Mouse (Mus musculus): ENCODE measurements around the gene Crtc2.

Crtc2 gene

GRCm38 (mm10) chr3:90253653-90254418 lies at the start of gene Crtc2:
TSS of gene Crtc2 (plus strand) at chr3:90254163.
- peak; percentile 96 to 98 for DNase-seq (ENCODE audit: low spot score in 2 of 2)

GRCm38 (mm10) chr3:90204582-90204981 lies 49.4 kb upstream of the Crtc2 start:
- no peak for DNase-seq (ENCODE audit: low spot score in 2 of 2)

GRCm38 (mm10) chr3:90208662-90209061 lies 45.3 kb upstream of the Crtc2 start:
- no peak for DNase-seq (ENCODE audit: low spot score in 2 of 2)

GRCm38 (mm10) chr3:90209908-90210566 lies 43.9 kb upstream of the Crtc2 start:
- DNase-seq (ENCODE audit: low spot score in 2 of 2), result no peak

GRCm38 (mm10) chr3:90211475-90212398 lies 42.2 kb upstream of the Crtc2 start:
- no peak for DNase-seq (ENCODE audit: low spot score in 2 of 2)

GRCm38 (mm10) chr3:90212723-90213122 lies 41.2 kb upstream of the Crtc2 start:
- DNase-seq (ENCODE audit: low spot score in 2 of 2), result no peak

GRCm38 (mm10) chr3:90213377-90213866 lies 40.5 kb upstream of the Crtc2 start, which contains the start of the genes Rps27 and Rab13:
TSS of gene Rps27 (minus strand) at chr3:90213651.
TSS of gene Rab13 (plus strand) at chr3:90213695.
- DNase-seq (ENCODE audit: low spot score in 2 of 2), result peak; percentile 86 to 95

GRCm38 (mm10) chr3:90213956-90214684 lies 39.8 kb upstream of the Crtc2 start:
- DNase-seq (ENCODE audit: low spot score in 2 of 2), result no peak

- DNase-seq (ENCODE audit: low spot score in 2 of 2), result no peak
Observed at GRCm38 (mm10) chr3:90215825-90216380, 38.1 kb upstream of the Crtc2 start.

GRCm38 (mm10) chr3:90220088-90220487 lies 33.9 kb upstream of the Crtc2 start:
- peak in 1 of 2 experiments; percentile 62 for DNase-seq (ENCODE audit: low spot score in 2 of 2)

- DNase-seq (ENCODE audit: low spot score in 2 of 2), result peak in 1 of 2 experiments; percentile 23
Observed at GRCm38 (mm10) chr3:90220531-90220951, 33.4 kb upstream of the Crtc2 start.

GRCm38 (mm10) chr3:90221123-90221522 lies 32.8 kb upstream of the Crtc2 start:
- no peak for DNase-seq (ENCODE audit: low spot score in 2 of 2)

GRCm38 (mm10) chr3:90222455-90222854 lies 31.5 kb upstream of the Crtc2 start:
- DNase-seq (ENCODE audit: low spot score in 2 of 2), result no peak

- DNase-seq (ENCODE audit: low spot score in 2 of 2), result no peak
Observed at GRCm38 (mm10) chr3:90222941-90223340, 31.0 kb upstream of the Crtc2 start.

- DNase-seq (ENCODE audit: low spot score in 2 of 2), result no peak
Observed at GRCm38 (mm10) chr3:90224331-90224730, 29.6 kb upstream of the Crtc2 start.

- no peak for DNase-seq (ENCODE audit: low spot score in 2 of 2)
Observed at GRCm38 (mm10) chr3:90231075-90231474, 22.9 kb upstream of the Crtc2 start.

- DNase-seq (ENCODE audit: low spot score in 2 of 2), result peak; percentile 82 to 96
Observed at GRCm38 (mm10) chr3:90231507-90232333, 22.2 kb upstream of the Crtc2 start, which contains the start of gene Jtb. TSS of gene Jtb (plus strand) at chr3:90231597.

GRCm38 (mm10) chr3:90241251-90241650 lies 12.7 kb upstream of the Crtc2 start:
- DNase-seq (ENCODE audit: low spot score in 2 of 2), result no peak

GRCm38 (mm10) chr3:90241669-90242358 lies 12.1 kb upstream of the Crtc2 start:
- DNase-seq (ENCODE audit: low spot score in 2 of 2), result no peak

Data from left cerebral cortex, adult 9 months (tissue).